Mouse (Mus musculus): ENCODE measurements around the gene Vps8.

- no peak for TF ChIP-seq CTCF (IDR thresholded peaks at IDR 0.05; ENCODE audit: low read depth)
- TF ChIP-seq EP300 (optimal IDR thresholded peaks at IDR 0.05), result no peak
Observed at GRCm38 (mm10) chr16:21492346-21492745, 69.4 kb downstream of the Vps8 start.

All from stomach, postnatal 0 days (tissue).